In the genomic region with DNA sequence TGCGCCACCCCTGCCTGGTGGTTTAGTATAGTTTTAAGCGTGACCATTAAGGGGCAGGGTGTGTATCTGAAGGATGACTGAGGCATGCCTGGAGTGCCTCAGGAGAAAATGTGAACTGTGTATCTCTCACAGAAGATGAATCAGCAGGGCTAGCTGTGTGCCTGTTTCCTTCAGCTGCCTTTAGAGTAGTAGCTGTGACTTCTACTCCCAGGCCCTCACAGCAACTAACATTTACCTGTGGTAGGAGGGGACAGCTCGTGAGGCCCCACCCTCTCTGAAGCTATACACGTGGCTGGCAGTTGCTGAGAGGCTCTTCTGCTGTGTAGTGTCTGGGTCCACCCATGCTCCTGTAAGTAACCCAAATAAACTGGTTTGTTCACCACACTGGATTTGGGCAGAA, we compare ENCODE assay signal across 17 mouse cellular contexts. TPM values are rescaled to one million over a fixed set of nuclear protein-coding genes. Genes with fewer than 3 reads are reported as not detected.
DNase-seq lines count a peak whose midpoint lies in the region; ATAC-seq and TF ChIP-seq lines count a peak whose summit lies in the region.
"Had no signal": no experiment of that assay in that cellular context is flagged by ENCODE, and none has a peak within 500 bp of the region (broad histone marks: within the 10 kb centered on the region; RNA-seq: fewer than 3 reads in every experiment).

No protein-coding gene starts in this region.

- no peak overlapping the region for H3K4me3 ChIP-seq in forebrain, embryonic 10.5 days
- no peak overlapping the region for H3K4me3 ChIP-seq in forebrain, postnatal 0 days (ENCODE audit: low read depth, low read length)
- no peak overlapping the region for H3K4me3 ChIP-seq in midbrain, embryonic 11.5 days (ENCODE audit: low read depth, low read length)
- H3K4me3 ChIP-seq in midbrain, embryonic 16.5 days (ENCODE audit: low read depth, low read length) = no peak overlapping the region
- no peak overlapping the region for H3K4me3 ChIP-seq in liver, embryonic 16.5 days (ENCODE audit: low read depth, low read length)
- H3K4me3 ChIP-seq: embryonic facial prominence, embryonic 13.5 days; heart, embryonic 15.5 days; intestine, embryonic 15.5 days had no signal

- H3K4me2 ChIP-seq in forebrain, postnatal 0 days (ENCODE audit: low read depth) = no peak overlapping the region
- H3K4me2 ChIP-seq in midbrain, embryonic 11.5 days = no peak overlapping the region
- no peak overlapping the region for H3K4me2 ChIP-seq in midbrain, embryonic 16.5 days (ENCODE audit: low read length)
- H3K4me2 ChIP-seq in liver, embryonic 16.5 days (ENCODE audit: low read depth, low read length) = no peak overlapping the region
- H3K4me2 ChIP-seq: embryonic facial prominence, embryonic 13.5 days; heart, embryonic 15.5 days; intestine, embryonic 15.5 days had no signal

- no peaks in the 10 kb centered on the region for H3K27me3 ChIP-seq in forebrain, embryonic 10.5 days (ENCODE audit: poor library complexity, severe bottlenecking)
- no peaks in the 10 kb centered on the region for H3K27me3 ChIP-seq in forebrain, postnatal 0 days (ENCODE audit: insufficient read depth, low read length)
- no peaks in the 10 kb centered on the region for H3K27me3 ChIP-seq in midbrain, embryonic 11.5 days (ENCODE audit: control insufficient read depth, insufficient read depth, low read length)
- no peaks in the 10 kb centered on the region for H3K27me3 ChIP-seq in midbrain, embryonic 16.5 days (ENCODE audit: control insufficient read depth, insufficient read depth, low read depth, low read length)
- H3K27me3 ChIP-seq in liver, embryonic 16.5 days (ENCODE audit: control insufficient read depth, insufficient read depth, low read depth, low read length) = no peaks in the 10 kb centered on the region
- H3K27me3 ChIP-seq: CH12.LX; embryonic facial prominence, embryonic 13.5 days; heart, embryonic 15.5 days; intestine, embryonic 15.5 days had no signal

- no peaks in the 10 kb centered on the region for H3K9me3 ChIP-seq in forebrain, embryonic 10.5 days
- no peaks in the 10 kb centered on the region for H3K9me3 ChIP-seq in forebrain, postnatal 0 days (ENCODE audit: low read length)
- no peaks in the 10 kb centered on the region for H3K9me3 ChIP-seq in midbrain, embryonic 11.5 days (ENCODE audit: control insufficient read depth, low read length)
- no peaks in the 10 kb centered on the region for H3K9me3 ChIP-seq in midbrain, embryonic 16.5 days (replicated peaks; ENCODE audit: control insufficient read depth, low read length, poor library complexity, severe bottlenecking)
- no peaks in the 10 kb centered on the region for H3K9me3 ChIP-seq in liver, embryonic 16.5 days (replicated peaks; ENCODE audit: control insufficient read depth, low read length)
- H3K9me3 ChIP-seq: embryonic facial prominence, embryonic 13.5 days; heart, embryonic 15.5 days; intestine, embryonic 15.5 days had no signal

- no peak for DNase-seq in forebrain, embryonic 10.5 days (ENCODE audit: extremely low spot score, low spot score)
- no peak for DNase-seq in forebrain, postnatal 0 days
- peak; percentile 26 for DNase-seq in midbrain, embryonic 11.5 days (ENCODE audit: low spot score, missing footprints)
- DNase-seq in frontal cortex, adult 2 months (ENCODE audit: extremely low spot score in 1 of 2, low spot score in 1 of 2) = no peak
- DNase-seq in embryo, embryonic 10.5 days (ENCODE audit: low spot score) = no peak
- DNase-seq: adrenal gland, adult 2 months; cerebellum, adult 11 months; layer of hippocampus, adult 9-11 months; midbrain, embryonic 14.5 days; right cerebral cortex, postnatal 25 days had no signal

- H3K27ac ChIP-seq in forebrain, embryonic 10.5 days = 0 out of 2 replicates have a peak overlapping the region, but pooled peaks have one; percentile 25
- no peak overlapping the region for H3K27ac ChIP-seq in forebrain, postnatal 0 days (ENCODE audit: low read depth, low read length)
- H3K27ac ChIP-seq in midbrain, embryonic 11.5 days (ENCODE audit: low read depth, low read length) = no peak overlapping the region
- H3K27ac ChIP-seq in midbrain, embryonic 16.5 days (ENCODE audit: low read length) = no peak overlapping the region
- H3K27ac ChIP-seq in liver, embryonic 16.5 days (ENCODE audit: low read length) = peak overlapping the region; percentile 56
- H3K27ac ChIP-seq: embryonic facial prominence, embryonic 13.5 days; heart, embryonic 15.5 days had no signal

- peaks cover 7% of the 10 kb centered on the region for H3K36me3 ChIP-seq in forebrain, embryonic 10.5 days (replicated peaks)
- H3K36me3 ChIP-seq in forebrain, postnatal 0 days (ENCODE audit: insufficient read depth) = no peaks in the 10 kb centered on the region
- H3K36me3 ChIP-seq in midbrain, embryonic 11.5 days (ENCODE audit: control insufficient read depth, insufficient read depth, low read length) = no peaks in the 10 kb centered on the region
- no peaks in the 10 kb centered on the region for H3K36me3 ChIP-seq in midbrain, embryonic 16.5 days (ENCODE audit: control insufficient read depth, insufficient read depth, low read length)
- H3K36me3 ChIP-seq in liver, embryonic 16.5 days (ENCODE audit: control insufficient read depth, insufficient read depth) = no peaks in the 10 kb centered on the region
- H3K36me3 ChIP-seq: embryonic facial prominence, embryonic 13.5 days; heart, embryonic 15.5 days; intestine, embryonic 15.5 days had no signal

- TF ChIP-seq CTCF in forebrain, postnatal 0 days (IDR thresholded peaks at IDR 0.05; ENCODE audit: low read depth) = no peak

- peaks cover 34% of the 10 kb centered on the region for H3K4me1 ChIP-seq in forebrain, embryonic 10.5 days
- H3K4me1 ChIP-seq in forebrain, postnatal 0 days (ENCODE audit: insufficient read depth) = peaks cover 8% of the 10 kb centered on the region
- peaks cover 13% of the 10 kb centered on the region for H3K4me1 ChIP-seq in midbrain, embryonic 11.5 days (ENCODE audit: control insufficient read depth, insufficient read depth, low read length)
- H3K4me1 ChIP-seq in midbrain, embryonic 16.5 days (ENCODE audit: control insufficient read depth, insufficient read depth, low read length) = peaks cover 14% of the 10 kb centered on the region
- peaks cover 45% of the 10 kb centered on the region for H3K4me1 ChIP-seq in liver, embryonic 16.5 days (ENCODE audit: control insufficient read depth, low read depth, low read length)

- no peak for ATAC-seq in forebrain, postnatal 0 days
- no peak for ATAC-seq in midbrain, embryonic 11.5 days (ENCODE audit: low FRiP score)
- ATAC-seq in midbrain, embryonic 16.5 days = no peak
- ATAC-seq in liver, embryonic 16.5 days (ENCODE audit: low read depth) = no peak
- ATAC-seq in activated CD4-positive, CD25-positive, alpha-beta regulatory T cell, adult 4 months = no peak
- ATAC-seq: intestine, embryonic 15.5 days had no signal

- 63% methylated on average over 4 of the region's 4 CpGs for WGBS in forebrain, embryonic 10.5 days
- WGBS in forebrain, postnatal 0 days = 71% methylated on average over 4 of the region's 4 CpGs
- 72% methylated on average over 4 of the region's 4 CpGs for WGBS in midbrain, embryonic 11.5 days
- 69% methylated on average over 4 of the region's 4 CpGs for WGBS in midbrain, embryonic 16.5 days
- 39% methylated on average over 4 of the region's 4 CpGs for WGBS in liver, embryonic 16.5 days (ENCODE audit: insufficient replicate concordance)

- H3K9ac ChIP-seq in forebrain, postnatal 0 days = no peak overlapping the region
- no peak overlapping the region for H3K9ac ChIP-seq in midbrain, embryonic 11.5 days (ENCODE audit: low read length)
- H3K9ac ChIP-seq in midbrain, embryonic 16.5 days (ENCODE audit: low read depth, low read length) = no peak overlapping the region
- H3K9ac ChIP-seq in liver, embryonic 16.5 days (ENCODE audit: low read depth, low read length) = no peak overlapping the region
- H3K9ac ChIP-seq: embryonic facial prominence, embryonic 13.5 days; heart, embryonic 15.5 days; intestine, embryonic 15.5 days had no signal

RNA-seq across cellular contexts. Expression of gene Sod1, which starts 2.6 kb away (rescaled TPM):
- polyA plus RNA-seq in forebrain, embryonic 10.5 days (2016; fragmentation: Nextera tagmentation; extraction: Ambion mirVana) = 1,253 and 1,286 TPM in 2 replicates
- 184 and 223 TPM in 2 replicates for total RNA-seq in forebrain, postnatal 0 days (2014; rRNA removed)
- 1,167 and 1,378 TPM in 2 replicates for polyA plus RNA-seq in forebrain, postnatal 0 days (2015; fragmentation: Nextera tagmentation; extraction: Ambion mirVana)
- polyA plus RNA-seq in midbrain, embryonic 11.5 days (2014; fragmentation: Nextera tagmentation; extraction: Ambion mirVana) = 1,019 and 1,097 TPM in 2 replicates
- 840 and 889 TPM in 2 replicates for polyA plus RNA-seq in midbrain, embryonic 16.5 days (2015; fragmentation: Nextera tagmentation; extraction: Ambion mirVana)
- 965 and 1,058 TPM in 2 replicates for polyA plus RNA-seq in liver, embryonic 16.5 days (2015; fragmentation: Nextera tagmentation; extraction: Ambion mirVana)
- 794 and 821 TPM in 2 replicates for polyA plus RNA-seq in frontal cortex, adult 2 months (2012; rRNA removed)
- 1,000 to 10,000 TPM; 1,344 to 1,485 TPM for polyA plus RNA-seq in activated CD4-positive, CD25-positive, alpha-beta regulatory T cell, adult 4 months (2017; shearing (Covaris generic))

Comparison
In these comparisons a context has a peak if more than half of its experiments do, and no peak if none do; other contexts are left out.
1. H3K27ac ChIP-seq: peak in forebrain, embryonic 10.5 days (single experiment) and liver, embryonic 16.5 days (single experiment); none in forebrain, postnatal 0 days (single experiment), midbrain, embryonic 11.5 days (single experiment) and midbrain, embryonic 16.5 days (single experiment).